Mouse (Mus musculus): Measurements from ENCODE around the gene Mmaa. TPM values are rescaled to one million over a fixed set of nuclear protein-coding genes. Genes with fewer than 3 reads are reported as not detected.

Gene Mmaa
- 9.5 and 11.3 TPM in 2 replicates for polyA plus RNA-seq (2014; fragmentation: Nextera tagmentation; extraction: Ambion mirVana)

GRCm38 (mm10) chr8:79294610-79295275 is at the start of gene Mmaa:
TSS of gene Mmaa (minus strand) at chr8:79294937.
- Histone ChIP-seq H3K36me3 (ENCODE audit: control insufficient read depth, insufficient read depth, low read length) (no peaks in the 10 kb centered on the region), H3K27me3 (replicated peaks; ENCODE audit: control insufficient read depth, insufficient read depth, low read length) (no peaks in the 10 kb centered on the region), H3K9me3 (ENCODE audit: control insufficient read depth, low read length) (no peaks in the 10 kb centered on the region), H3K9ac (ENCODE audit: low read length) (peak within 1 kb of the TSS; percentile 87), H3K4me3 (ENCODE audit: low read depth, low read length) (peak within 1 kb of the TSS; percentile 62), H3K4me1 (replicated peaks; ENCODE audit: control insufficient read depth, insufficient read depth, low read length) (peaks cover 11% of the 10 kb centered on the region; the same call in 1 of the 2 replicates), H3K4me2 (ENCODE audit: low read length) (peak within 1 kb of the TSS; percentile 88), H3K27ac (ENCODE audit: low read depth) (peak within 1 kb of the TSS; percentile 95)
- under 1% methylated on average over 74 of the region's 74 CpGs for whole genome bisulfite sequencing
- DNase-seq (ENCODE audit: low spot score) (peak; percentile 94), ATAC-seq (replicated peaks; ENCODE audit: low FRiP score, low TSS enrichment, low read depth) (peak; percentile 96)

GRCm38 (mm10) chr8:79341236-79341635 is 46.5 kb upstream of the Mmaa start:
- no peak overlapping the region for H3K4me3 ChIP-seq (ENCODE audit: low read depth, low read length)
- no peak overlapping the region for H3K4me2 ChIP-seq (ENCODE audit: low read length)
- H3K9me3 ChIP-seq (ENCODE audit: control insufficient read depth, low read length) = no peaks in the 10 kb centered on the region
- no peaks in the 10 kb centered on the region for H3K4me1 ChIP-seq (replicated peaks; ENCODE audit: control insufficient read depth, insufficient read depth, low read length)
- no peaks in the 10 kb centered on the region for H3K27me3 ChIP-seq (replicated peaks; ENCODE audit: control insufficient read depth, insufficient read depth, low read length)
- H3K27ac ChIP-seq (ENCODE audit: low read depth) = no peak overlapping the region
- ATAC-seq (replicated peaks; ENCODE audit: low FRiP score, low TSS enrichment, low read depth) (no peak), DNase-seq (ENCODE audit: low spot score) (no peak)
- 84% methylated on average over 8 of the region's 8 CpGs for WGBS
- H3K9ac ChIP-seq (ENCODE audit: low read length) = no peak overlapping the region
- peaks cover 73% of the 10 kb centered on the region for H3K36me3 ChIP-seq (ENCODE audit: control insufficient read depth, insufficient read depth, low read length)

- WGBS = 77% methylated on average over 9 of the region's 9 CpGs
- no peak overlapping the region for H3K27ac ChIP-seq (ENCODE audit: low read depth)
- H3K9ac ChIP-seq (ENCODE audit: low read length) = no peak overlapping the region
- no peaks in the 10 kb centered on the region for H3K9me3 ChIP-seq (ENCODE audit: control insufficient read depth, low read length)
- H3K36me3 ChIP-seq (ENCODE audit: control insufficient read depth, insufficient read depth, low read length) = peaks cover 64% of the 10 kb centered on the region
- ATAC-seq (replicated peaks; ENCODE audit: low FRiP score, low TSS enrichment, low read depth) (no peak), DNase-seq (ENCODE audit: low spot score) (no peak)
- no peak overlapping the region for H3K4me3 ChIP-seq (ENCODE audit: low read depth, low read length)
- no peaks in the 10 kb centered on the region for H3K4me1 ChIP-seq (replicated peaks; ENCODE audit: control insufficient read depth, insufficient read depth, low read length)
- no peak overlapping the region for H3K4me2 ChIP-seq (ENCODE audit: low read length)
- H3K27me3 ChIP-seq (replicated peaks; ENCODE audit: control insufficient read depth, insufficient read depth, low read length) = no peaks in the 10 kb centered on the region
Observed at GRCm38 (mm10) chr8:79339555-79339954, 44.8 kb upstream of the Mmaa start.

- no peak for DNase-seq (ENCODE audit: low spot score)
- WGBS = 85% methylated on average over 10 of the region's 10 CpGs
Observed at GRCm38 (mm10) chr8:79338619-79339018, 43.9 kb upstream of the Mmaa start.

GRCm38 (mm10) chr8:79332109-79332900 is 37.6 kb upstream of the Mmaa start:
- DNase-seq (ENCODE audit: low spot score) (peak; percentile 28), ATAC-seq (replicated peaks; ENCODE audit: low FRiP score, low TSS enrichment, low read depth) (no peak)
- no peaks in the 10 kb centered on the region for H3K4me1 ChIP-seq (replicated peaks; ENCODE audit: control insufficient read depth, insufficient read depth, low read length)
- 90% methylated on average over 22 of the region's 22 CpGs for WGBS
- no peaks in the 10 kb centered on the region for H3K27me3 ChIP-seq (replicated peaks; ENCODE audit: control insufficient read depth, insufficient read depth, low read length)
- no peak overlapping the region for H3K4me2 ChIP-seq (ENCODE audit: low read length)
- no peak overlapping the region for H3K9ac ChIP-seq (ENCODE audit: low read length)
- no peak overlapping the region for H3K27ac ChIP-seq (ENCODE audit: low read depth)
- peaks cover 4% of the 10 kb centered on the region; the same call in 1 of the 2 replicates for H3K36me3 ChIP-seq (ENCODE audit: control insufficient read depth, insufficient read depth, low read length)
- H3K4me3 ChIP-seq (ENCODE audit: low read depth, low read length) = no peak overlapping the region
- H3K9me3 ChIP-seq (ENCODE audit: control insufficient read depth, low read length) = peaks cover 7% of the 10 kb centered on the region; the same call in 1 of the 2 replicates

More at GRCm38 (mm10) chr8:79338619-79339018, 43.9 kb upstream of the Mmaa start:
- ATAC-seq (replicated peaks; ENCODE audit: low FRiP score, low TSS enrichment, low read depth) = no peak
- H3K27me3 ChIP-seq (replicated peaks; ENCODE audit: control insufficient read depth, insufficient read depth, low read length) = no peaks in the 10 kb centered on the region
- peaks cover 58% of the 10 kb centered on the region for H3K36me3 ChIP-seq (ENCODE audit: control insufficient read depth, insufficient read depth, low read length)
- H3K27ac ChIP-seq (ENCODE audit: low read depth) = no peak overlapping the region
- no peak overlapping the region for H3K4me2 ChIP-seq (ENCODE audit: low read length)
- no peak overlapping the region for H3K4me3 ChIP-seq (ENCODE audit: low read depth, low read length)
- no peak overlapping the region for H3K9ac ChIP-seq (ENCODE audit: low read length)
- peaks cover 3% of the 10 kb centered on the region; the same call in 1 of the 2 replicates for H3K9me3 ChIP-seq (ENCODE audit: control insufficient read depth, low read length)
- no peaks in the 10 kb centered on the region for H3K4me1 ChIP-seq (replicated peaks; ENCODE audit: control insufficient read depth, insufficient read depth, low read length)

- Histone ChIP-seq H3K9me3 (ENCODE audit: control insufficient read depth, low read length) (peaks cover 7% of the 10 kb centered on the region; the same call in 1 of the 2 replicates), H3K4me1 (replicated peaks; ENCODE audit: control insufficient read depth, insufficient read depth, low read length) (no peaks in the 10 kb centered on the region), H3K36me3 (ENCODE audit: control insufficient read depth, insufficient read depth, low read length) (no peaks in the 10 kb centered on the region), H3K27me3 (replicated peaks; ENCODE audit: control insufficient read depth, insufficient read depth, low read length) (no peaks in the 10 kb centered on the region), H3K4me2 (ENCODE audit: low read length) (no peak overlapping the region), H3K9ac (ENCODE audit: low read length) (no peak overlapping the region), H3K4me3 (ENCODE audit: low read depth, low read length) (no peak overlapping the region), H3K27ac (ENCODE audit: low read depth) (no peak overlapping the region)
- 87% methylated on average over 2 of the region's 2 CpGs for WGBS
- DNase-seq (ENCODE audit: low spot score) (no peak), ATAC-seq (replicated peaks; ENCODE audit: low FRiP score, low TSS enrichment, low read depth) (no peak)
Observed at GRCm38 (mm10) chr8:79331571-79331970, 36.8 kb upstream of the Mmaa start.

- Histone ChIP-seq H3K4me3 (ENCODE audit: low read depth, low read length) (no peak overlapping the region), H3K4me2 (ENCODE audit: low read length) (no peak overlapping the region), H3K4me1 (replicated peaks; ENCODE audit: control insufficient read depth, insufficient read depth, low read length) (no peaks in the 10 kb centered on the region), H3K27me3 (replicated peaks; ENCODE audit: control insufficient read depth, insufficient read depth, low read length) (no peaks in the 10 kb centered on the region), H3K9me3 (ENCODE audit: control insufficient read depth, low read length) (peaks cover 7% of the 10 kb centered on the region; the same call in 1 of the 2 replicates), H3K27ac (ENCODE audit: low read depth) (no peak overlapping the region), H3K9ac (ENCODE audit: low read length) (no peak overlapping the region), H3K36me3 (ENCODE audit: control insufficient read depth, insufficient read depth, low read length) (no peaks in the 10 kb centered on the region)
- 71% methylated on average over 9 of the region's 9 CpGs for WGBS
- ATAC-seq (replicated peaks; ENCODE audit: low FRiP score, low TSS enrichment, low read depth) (no peak), DNase-seq (ENCODE audit: low spot score) (no peak)
Observed at GRCm38 (mm10) chr8:79331017-79331416, 36.3 kb upstream of the Mmaa start.

- Histone ChIP-seq H3K9ac (ENCODE audit: low read length) (no peak overlapping the region), H3K4me3 (ENCODE audit: low read depth, low read length) (no peak overlapping the region), H3K4me2 (ENCODE audit: low read length) (no peak overlapping the region), H3K4me1 (replicated peaks; ENCODE audit: control insufficient read depth, insufficient read depth, low read length) (no peaks in the 10 kb centered on the region), H3K36me3 (ENCODE audit: control insufficient read depth, insufficient read depth, low read length) (no peaks in the 10 kb centered on the region), H3K27me3 (replicated peaks; ENCODE audit: control insufficient read depth, insufficient read depth, low read length) (no peaks in the 10 kb centered on the region), H3K9me3 (ENCODE audit: control insufficient read depth, low read length) (peaks cover 7% of the 10 kb centered on the region; the same call in 1 of the 2 replicates), H3K27ac (ENCODE audit: low read depth) (no peak overlapping the region)
- 86% methylated on average over 2 of the region's 2 CpGs for WGBS
- no peak for ATAC-seq (replicated peaks; ENCODE audit: low FRiP score, low TSS enrichment, low read depth)
- no peak for DNase-seq (ENCODE audit: low spot score)
Observed at GRCm38 (mm10) chr8:79329735-79330134, 35.0 kb upstream of the Mmaa start.
